Mouse (Mus musculus) limb, embryonic 14.5 days (tissue): ENCODE data around the gene Rpia. TPM values are rescaled to one million over a fixed set of nuclear protein-coding genes. Genes with fewer than 3 reads are reported as not detected.
A peak's percentile ranks its signal among the peaks of the same experiment; 100 is the strongest.
"Not testable (repeated sequence)": the region's sequence is repeated elsewhere in the genome, so short reads cannot be mapped to it uniquely, and the experiment has no call there.

Experiments
- ATAC-seq: fragments of 200-750 bp; cut with Nextera tagmentation; 2 replicates; pipeline ENCODE4 v1.8.0; 2017; ENCODE audit warnings: low read depth, moderate number of reproducible peaks, moderate TSS enrichment; ENCODE audit not compliant: low FRiP score
- DNase-seq: peaks from one replicate; pipeline ENCODE4 v3.0.0-alpha.2; 2015; ENCODE audit warnings: low spot score
- H3K27ac ChIP-seq: fragments of 300-500 bp; sonication (generic); replicated peaks from 2 replicates; pipeline ENCODE4 v1.5.1; 2014; ENCODE audit warnings: low read depth, mild to moderate bottlenecking, low read length, moderate library complexity, mixed read lengths
- H3K27me3 ChIP-seq: fragments of 300-500 bp; sonication (generic); 2 replicates; pipeline ENCODE4 v1.6.1; 2014; ENCODE audit warnings: low read length, mixed read lengths; ENCODE audit not compliant: control insufficient read depth, insufficient read depth
- H3K36me3 ChIP-seq: fragments of 300-500 bp; sonication (generic); 2 replicates; pipeline ENCODE4 v1.6.1; 2014; ENCODE audit warnings: mild to moderate bottlenecking, low read length, moderate library complexity, mixed read lengths; ENCODE audit not compliant: control insufficient read depth, insufficient read depth
- H3K4me1 ChIP-seq: fragments of 300-500 bp; sonication (generic); 2 replicates; pipeline ENCODE4 v1.6.1; 2014; ENCODE audit warnings: antibody characterized with exemption, low read length, mixed read lengths; ENCODE audit not compliant: control insufficient read depth, insufficient read depth
- H3K4me2 ChIP-seq: fragments of 300-500 bp; sonication (generic); replicated peaks from 2 replicates; pipeline ENCODE4 v1.6.1; 2014; ENCODE audit warnings: low read depth, mild to moderate bottlenecking, low read length, moderate library complexity; ENCODE audit not compliant: severe bottlenecking
- H3K4me3 ChIP-seq: fragments of 300-500 bp; sonication (generic); replicated peaks from 2 replicates; pipeline ENCODE4 v1.5.1; 2014; ENCODE audit warnings: low read length
- H3K9ac ChIP-seq: fragments of 300-500 bp; sonication (generic); 2 replicates; pipeline ENCODE4 v1.6.1; 2014; ENCODE audit warnings: mild to moderate bottlenecking, low read depth, low read length, moderate library complexity; ENCODE audit not compliant: severe bottlenecking
- H3K9me3 ChIP-seq: fragments of 300-500 bp; sonication (generic); 2 replicates; pipeline ENCODE4 v1.6.1; 2016; ENCODE audit warnings: low read length; ENCODE audit not compliant: control insufficient read depth
- POLR2A ChIP-seq: fragments of 200-500 bp; IDR thresholded peaks from 2 replicates; pipeline ENCODE4 v1.8.0; 2012; ENCODE audit warnings: inconsistent platforms, mild to moderate bottlenecking, moderate library complexity, borderline replicate concordance; ENCODE audit not compliant: insufficient read depth, insufficient read length; ENCODE audit errors: extremely low read depth
- WGBS: fragments of 180-500 bp; shearing (Covaris S2); extraction: QIAGEN DNeasy Blood & Tissue Kit; methylation state at CpG from one replicate; pipeline ENCODE4 v1.1.7; 2014; 5-methylcytosine and 5-hydroxymethylcytosine counted together
- polyA plus RNA-seq, 2 experiments: library from polyadenylated mRNA; depleted of rRNA in 1 of 2; stranded (reverse) in 1 of 2; unstranded in 1 of 2; fragments of >200 nt; fragmentation: Nextera tagmentation in 1 of 2; extraction: Ambion mirVana in 1 of 2; gene quantifications; 2 replicates each; pipeline versions ENCODE4 v1.2.1 to v1.2.3; 2012 to 2014

Rpia gene
- polyA plus RNA-seq, 2 experiments: 2.8 to 24.3 TPM

- Histone ChIP-seq H3K36me3 (no peaks in the 10 kb centered on the region), H3K27ac (no peak overlapping the region), H3K4me2 (no peak overlapping the region), H3K27me3 (no peaks in the 10 kb centered on the region), H3K4me1 (no peaks in the 10 kb centered on the region), H3K9me3 (no peaks in the 10 kb centered on the region), H3K9ac (no peak overlapping the region), H3K4me3 (no peak overlapping the region)
- no peak for ATAC-seq
- DNase-seq: no peak
- TF ChIP-seq POLR2A: no peak
- 84% methylated on average over 3 of the region's 3 CpGs for WGBS
Observed at GRCm38 (mm10) chr6:70830552-70830951, 38.5 kb upstream of the Rpia start.

GRCm38 (mm10) chr6:70829451-70829850, 37.4 kb upstream of the Rpia start:
- 33% methylated on average over 2 of the region's 2 CpGs for WGBS

GRCm38 (mm10) chr6:70824987-70825337, 32.9 kb upstream of the Rpia start:
- no peak overlapping the region for H3K9ac ChIP-seq
- 32% methylated on average over 4 of the region's 4 CpGs for WGBS
- H3K27ac ChIP-seq: no peak overlapping the region
- ATAC-seq (no peak), DNase-seq (no peak)
- H3K36me3 ChIP-seq: no peaks in the 10 kb centered on the region
- no peaks in the 10 kb centered on the region for H3K27me3 ChIP-seq
- H3K4me1 ChIP-seq: no peaks in the 10 kb centered on the region
- peak overlapping the region; percentile 37 for H3K4me3 ChIP-seq
- H3K9me3 ChIP-seq: no peaks in the 10 kb centered on the region
- H3K4me2 ChIP-seq: peak overlapping the region; percentile 70
- TF ChIP-seq POLR2A: no peak

More at GRCm38 (mm10) chr6:70829451-70829850, 37.4 kb upstream of the Rpia start:
- Histone ChIP-seq H3K27ac (no peak overlapping the region), H3K4me2 (no peak overlapping the region), H3K36me3 (no peaks in the 10 kb centered on the region), H3K4me1 (no peaks in the 10 kb centered on the region), H3K9ac (no peak overlapping the region), H3K4me3 (no peak overlapping the region), H3K9me3 (no peaks in the 10 kb centered on the region), H3K27me3 (no peaks in the 10 kb centered on the region)
- TF ChIP-seq POLR2A: no peak
- ATAC-seq (no peak), DNase-seq (no peak)

- 5% methylated on average over 23 of the region's 23 CpGs for WGBS
- H3K4me2 ChIP-seq: peak overlapping the region; percentile 70
- H3K9ac ChIP-seq: peak overlapping the region; percentile 26
- H3K27me3 ChIP-seq: no peaks in the 10 kb centered on the region
- no peaks in the 10 kb centered on the region for H3K9me3 ChIP-seq
- no peaks in the 10 kb centered on the region for H3K4me1 ChIP-seq
- H3K4me3 ChIP-seq: peak overlapping the region; percentile 37
- DNase-seq: peak; percentile 56
- H3K27ac ChIP-seq: no peak overlapping the region
- peak; percentile 88 for ATAC-seq
- no peak for TF ChIP-seq POLR2A
- H3K36me3 ChIP-seq: no peaks in the 10 kb centered on the region
Observed at GRCm38 (mm10) chr6:70824085-70824986, 32.3 kb upstream of the Rpia start.

- not testable (repeated sequence) for H3K4me1 ChIP-seq, H3K4me2 ChIP-seq, DNase-seq, H3K9me3 ChIP-seq, H3K27me3 ChIP-seq, H3K4me3 ChIP-seq, H3K36me3 ChIP-seq, H3K9ac ChIP-seq, H3K27ac ChIP-seq, ATAC-seq
- WGBS: 78% methylated on average over 4 of the region's 4 CpGs
Observed at GRCm38 (mm10) chr6:70823277-70823676, 31.2 kb upstream of the Rpia start.
